Mouse (Mus musculus): Measurements from ENCODE around the gene Clcn6. TPM values are rescaled to one million over a fixed set of nuclear protein-coding genes. Genes with fewer than 3 reads are reported as not detected.

Gene Clcn6
- not detected in 2 replicates for polyA plus RNA-seq (2012; ENCODE audit: insufficient read depth, insufficient read length, low replicate concordance, missing spikeins)

- peak within 1 kb of the TSS; percentile 77 for H3K4me3 ChIP-seq (ENCODE audit: insufficient read depth, low read depth, low read length)
- peak within 1 kb of the TSS; percentile 65 for H3K27ac ChIP-seq (ENCODE audit: insufficient read depth, low read depth, low read length)
- TF ChIP-seq CTCF (IDR thresholded peaks at IDR 0.05; ENCODE audit: insufficient read depth, low read depth, low read length), result no peak
- peak; percentile 83 for TF ChIP-seq POLR2A (IDR thresholded peaks at IDR 0.05; ENCODE audit: insufficient read depth, low read depth, low read length)
- H3K4me1 ChIP-seq (ENCODE audit: control insufficient read depth, insufficient read depth, low read length), result peaks cover 24% of the 10 kb centered on the region
- under 1% methylated on average over 54 of the region's 54 CpGs for WGBS
Observed at GRCm38 (mm10) chr4:148038600-148039253, at the start of gene Clcn6, which contains the start of gene Mthfr. TSS of gene Clcn6 (minus strand) at chr4:148038821. TSS of gene Mthfr (plus strand) at chr4:148039077.

GRCm38 (mm10) chr4:148087907-148088527 lies 49.4 kb upstream of the Clcn6 start, which contains the start of gene Agtrap:
TSS of gene Agtrap (minus strand) at chr4:148088031.
- no peak for TF ChIP-seq CTCF (IDR thresholded peaks at IDR 0.05; ENCODE audit: insufficient read depth, low read depth, low read length)
- 0 out of 2 replicates have a peak, but pooled peaks have one; percentile 27 for TF ChIP-seq POLR2A (IDR thresholded peaks at IDR 0.05; ENCODE audit: insufficient read depth, low read depth, low read length)
- 4% methylated on average over 34 of the region's 34 CpGs for WGBS
- Histone ChIP-seq H3K27ac (ENCODE audit: insufficient read depth, low read depth, low read length) (no peak within 1 kb of the TSS), H3K4me1 (ENCODE audit: control insufficient read depth, insufficient read depth, low read length) (peaks cover 11% of the 10 kb centered on the region), H3K4me3 (ENCODE audit: insufficient read depth, low read depth, low read length) (peak within 1 kb of the TSS; percentile 56)

- TF ChIP-seq POLR2A (IDR thresholded peaks at IDR 0.05; ENCODE audit: insufficient read depth, low read depth, low read length), result no peak
- 20% methylated on average over 30 of the region's 30 CpGs for WGBS
- Histone ChIP-seq H3K4me3 (ENCODE audit: insufficient read depth, low read depth, low read length) (peak overlapping the region; percentile 56), H3K4me1 (ENCODE audit: control insufficient read depth, insufficient read depth, low read length) (peaks cover 11% of the 10 kb centered on the region), H3K27ac (ENCODE audit: insufficient read depth, low read depth, low read length) (no peak overlapping the region)
Observed at GRCm38 (mm10) chr4:148087091-148087906, 48.7 kb upstream of the Clcn6 start.

- H3K27ac ChIP-seq (ENCODE audit: insufficient read depth, low read depth, low read length), result no peak overlapping the region
- H3K4me3 ChIP-seq (ENCODE audit: insufficient read depth, low read depth, low read length), result no peak overlapping the region
- TF ChIP-seq POLR2A (IDR thresholded peaks at IDR 0.05; ENCODE audit: insufficient read depth, low read depth, low read length), result no peak
- 93% methylated on average over 3 of the region's 3 CpGs for WGBS
- peaks cover 11% of the 10 kb centered on the region for H3K4me1 ChIP-seq (ENCODE audit: control insufficient read depth, insufficient read depth, low read length)
Observed at GRCm38 (mm10) chr4:148085907-148086305, 47.3 kb upstream of the Clcn6 start.

- WGBS, result 77% methylated on average over 10 of the region's 10 CpGs
- TF ChIP-seq CTCF (IDR thresholded peaks at IDR 0.05; ENCODE audit: insufficient read depth, low read depth, low read length), result no peak
- TF ChIP-seq POLR2A (IDR thresholded peaks at IDR 0.05; ENCODE audit: insufficient read depth, low read depth, low read length), result no peak
- Histone ChIP-seq H3K4me1 (ENCODE audit: control insufficient read depth, insufficient read depth, low read length) (peaks cover 11% of the 10 kb centered on the region), H3K27ac (ENCODE audit: insufficient read depth, low read depth, low read length) (no peak overlapping the region), H3K4me3 (ENCODE audit: insufficient read depth, low read depth, low read length) (no peak overlapping the region)
Observed at GRCm38 (mm10) chr4:148085131-148085906, 46.7 kb upstream of the Clcn6 start.

- TF ChIP-seq CTCF (IDR thresholded peaks at IDR 0.05; ENCODE audit: insufficient read depth, low read depth, low read length), result no peak
- no peak for TF ChIP-seq POLR2A (IDR thresholded peaks at IDR 0.05; ENCODE audit: insufficient read depth, low read depth, low read length)
- H3K27ac ChIP-seq (ENCODE audit: insufficient read depth, low read depth, low read length), result no peak overlapping the region
- H3K4me3 ChIP-seq (ENCODE audit: insufficient read depth, low read depth, low read length), result no peak overlapping the region
- peaks cover 11% of the 10 kb centered on the region for H3K4me1 ChIP-seq (ENCODE audit: control insufficient read depth, insufficient read depth, low read length)
- 42% methylated on average over 8 of the region's 8 CpGs for WGBS
Observed at GRCm38 (mm10) chr4:148084261-148084714, 45.7 kb upstream of the Clcn6 start.

- no peak for TF ChIP-seq CTCF (IDR thresholded peaks at IDR 0.05; ENCODE audit: insufficient read depth, low read depth, low read length)
- no peak for TF ChIP-seq POLR2A (IDR thresholded peaks at IDR 0.05; ENCODE audit: insufficient read depth, low read depth, low read length)
- 67% methylated on average over 21 of the region's 21 CpGs for WGBS
- no peak overlapping the region for H3K4me3 ChIP-seq (ENCODE audit: insufficient read depth, low read depth, low read length)
- peaks cover 11% of the 10 kb centered on the region for H3K4me1 ChIP-seq (ENCODE audit: control insufficient read depth, insufficient read depth, low read length)
- H3K27ac ChIP-seq (ENCODE audit: insufficient read depth, low read depth, low read length), result no peak overlapping the region
Observed at GRCm38 (mm10) chr4:148083176-148083899, 44.7 kb upstream of the Clcn6 start.
